Mouse (Mus musculus): ENCODE data around the gene Rtl9.

Rtl9 gene

GRCm38 (mm10) chrX:143099044-143099754 lies at the start of gene Rtl9:
Gene Rtl9 (plus strand): TSS chrX:143099594.
- DNase-seq: peak; percentile 10

GRCm38 (mm10) chrX:143051478-143051877 lies 47.9 kb upstream of the Rtl9 start:
- DNase-seq: peak; percentile 53

GRCm38 (mm10) chrX:143051921-143052320 lies 47.5 kb upstream of the Rtl9 start:
- DNase-seq: no peak

- DNase-seq: peak; percentile 72
Observed at GRCm38 (mm10) chrX:143058829-143059228, 40.6 kb upstream of the Rtl9 start.

- DNase-seq: no peak
Observed at GRCm38 (mm10) chrX:143062641-143063355, 36.6 kb upstream of the Rtl9 start.

- DNase-seq: peak; percentile 5
Observed at GRCm38 (mm10) chrX:143063780-143064179, 35.6 kb upstream of the Rtl9 start.

- no peak for DNase-seq
Observed at GRCm38 (mm10) chrX:143064288-143064687, 35.1 kb upstream of the Rtl9 start.

- DNase-seq: no peak
Observed at GRCm38 (mm10) chrX:143066320-143067114, 32.9 kb upstream of the Rtl9 start.

- no peak for DNase-seq
Observed at GRCm38 (mm10) chrX:143067115-143067514, 32.3 kb upstream of the Rtl9 start.

- DNase-seq: no peak
Observed at GRCm38 (mm10) chrX:143067576-143067975, 31.8 kb upstream of the Rtl9 start.

GRCm38 (mm10) chrX:143080458-143081336 lies 18.7 kb upstream of the Rtl9 start:
- no peak for DNase-seq

GRCm38 (mm10) chrX:143082732-143083131 lies 16.7 kb upstream of the Rtl9 start:
- no peak for DNase-seq

GRCm38 (mm10) chrX:143088225-143088624 lies 11.2 kb upstream of the Rtl9 start:
- DNase-seq: no peak

- DNase-seq: no peak
Observed at GRCm38 (mm10) chrX:143090904-143091588, 8.3 kb upstream of the Rtl9 start.

GRCm38 (mm10) chrX:143097551-143097950 lies 1.8 kb upstream of the Rtl9 start:
- DNase-seq: no peak

GRCm38 (mm10) chrX:143103146-143103545 lies 3.8 kb downstream of the Rtl9 start:
- DNase-seq: no peak

- DNase-seq: no peak
Observed at GRCm38 (mm10) chrX:143105866-143106265, 6.5 kb downstream of the Rtl9 start.

GRCm38 (mm10) chrX:143112546-143112945 lies 13.2 kb downstream of the Rtl9 start:
- DNase-seq: no peak
